Mouse (Mus musculus): ENCODE data around the gene Paip2b.
"Not testable (repeated sequence)": the region's sequence is repeated elsewhere in the genome, so short reads cannot be mapped to it uniquely, and the experiment has no call there.

The Paip2b gene

DNA sequence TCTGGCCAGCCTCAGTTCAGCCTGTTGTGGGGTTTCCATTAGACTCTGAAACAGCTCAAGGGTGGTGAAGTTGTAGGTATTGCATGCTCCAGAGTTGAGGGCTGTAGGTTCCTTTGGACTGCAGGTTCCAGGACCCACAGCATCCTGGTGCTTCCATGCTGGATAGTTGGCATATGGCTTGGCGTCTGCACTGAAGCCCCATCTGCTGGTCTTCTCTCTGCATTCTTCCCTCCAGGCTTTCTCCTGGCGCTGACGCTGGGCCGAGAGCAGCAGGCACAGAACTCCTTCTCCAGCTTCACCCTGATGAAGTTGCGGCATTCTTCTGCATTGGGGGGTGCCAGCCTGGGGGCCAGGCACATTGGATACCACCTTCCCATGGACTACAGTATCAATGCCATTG lies 29.5 kb downstream of the Paip2b start:
- intact Hi-C loops (cut with DNase I) = no loop called here

DNA sequence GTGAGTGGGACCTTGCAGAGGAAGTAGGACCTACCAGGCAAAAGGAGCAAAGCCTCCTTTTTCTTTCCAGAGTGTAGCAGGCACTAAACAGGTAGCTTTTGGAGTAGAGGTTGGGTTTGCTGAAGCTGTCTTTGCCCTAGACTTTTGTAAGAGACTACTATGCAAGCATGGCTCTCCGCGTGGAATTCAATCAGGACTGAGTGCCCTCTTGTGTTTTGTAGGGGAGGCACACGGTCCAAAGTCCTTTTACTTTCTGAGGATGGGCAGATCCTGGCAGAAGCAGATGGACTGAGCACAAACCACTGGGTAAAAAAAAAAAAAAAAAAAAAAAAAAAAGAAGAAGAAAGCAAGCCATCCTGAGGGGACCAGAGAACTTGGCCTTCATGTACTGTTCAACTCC lies 34.9 kb downstream of the Paip2b start:
- intact Hi-C loops (cut with DNase I) = no loop called here

DNA sequence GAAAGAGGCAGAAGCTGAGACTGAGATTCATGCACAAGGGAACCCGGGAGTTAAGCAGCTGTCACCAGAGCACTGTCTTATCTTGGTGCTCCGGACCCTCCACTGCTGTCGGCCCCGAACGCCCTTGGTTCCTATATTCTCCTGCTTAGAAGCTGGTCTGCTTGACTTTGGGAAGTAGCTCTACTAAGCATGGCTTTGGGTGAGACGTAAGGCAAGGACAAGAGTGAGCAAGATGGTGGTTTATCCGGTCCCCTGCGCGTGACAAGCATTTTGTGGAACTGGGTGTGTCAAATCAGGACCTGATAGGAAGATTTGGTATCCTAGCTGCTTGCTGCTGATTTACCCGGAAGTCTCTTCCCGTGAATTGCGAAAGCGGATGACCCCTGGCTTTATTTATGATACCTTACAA lies 36.0 kb downstream of the Paip2b start:
- intact Hi-C loops (cut with DNase I) = no loop called here

DNA sequence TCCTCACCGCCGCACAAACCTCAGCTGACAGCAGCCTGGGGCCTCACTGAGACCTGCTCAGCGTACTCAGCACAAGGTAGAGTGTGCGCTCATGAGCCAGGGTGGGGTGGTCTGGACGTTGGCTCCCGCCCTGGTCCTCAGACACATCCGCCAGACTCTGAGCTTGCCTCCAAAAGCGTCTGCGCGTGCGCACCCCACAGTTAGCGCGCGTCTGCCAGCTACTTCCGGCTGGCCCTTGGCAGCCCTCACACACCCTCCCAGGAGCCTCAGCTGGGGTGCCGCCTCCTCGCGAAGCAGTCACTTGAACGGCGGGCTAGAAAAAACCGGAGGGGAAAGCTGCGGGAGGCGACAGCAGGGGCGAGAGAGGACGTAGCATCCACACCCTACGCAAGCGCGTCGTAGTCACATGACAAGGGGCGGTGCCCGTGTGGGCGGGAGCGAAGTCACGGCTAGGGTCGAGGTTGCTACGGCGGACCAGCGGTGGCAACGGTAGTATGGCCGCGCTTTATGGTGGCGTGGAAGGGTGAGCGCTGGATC lies 36.7 kb downstream of the Paip2b start, which contains the start of gene Nagk:
TSS of gene Nagk (plus strand) at position 223 of the 537 bp plus-strand sequence.
- intact Hi-C loops (cut with DNase I) = no loop called here

- intact Hi-C loops (cut with DNase I) = no loop called here
Measured at GRCm38 (mm10) chr6:83791251-83791890, 40.2 kb downstream of the Paip2b start.

- intact Hi-C loops (cut with DNase I) = not testable (repeated sequence)
Measured at GRCm38 (mm10) chr6:83790533-83790932, 41.0 kb downstream of the Paip2b start.

- intact Hi-C loops (cut with DNase I) = no loop called here
Measured at GRCm38 (mm10) chr6:83788554-83788953, 43.0 kb downstream of the Paip2b start.

DNA sequence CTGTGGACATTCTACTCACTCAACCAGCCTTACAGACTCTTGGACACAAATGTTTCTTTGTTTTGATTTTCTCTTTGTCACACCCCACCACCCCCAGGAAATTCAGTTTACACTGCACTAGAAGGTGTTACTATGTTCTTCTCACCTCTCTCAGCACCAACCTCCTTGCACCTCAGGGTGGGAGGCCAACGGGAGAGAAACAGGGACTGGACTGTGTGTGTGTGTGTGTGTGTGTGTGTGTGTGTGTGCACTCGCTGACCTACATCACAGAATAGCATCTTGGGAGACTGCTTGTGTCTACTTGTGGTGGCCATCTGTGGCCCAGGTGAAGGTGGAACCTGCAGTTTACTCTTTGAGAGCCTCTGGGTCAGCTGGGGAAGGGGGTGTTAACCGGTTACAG lies 45.1 kb downstream of the Paip2b start:
- intact Hi-C loops (cut with DNase I) = no loop called here

- intact Hi-C loops (cut with DNase I) = loop anchor here (1.0 kb wide), 1 partner anchor 22 kb away; no protein-coding TSS in a partner anchor
Measured at GRCm38 (mm10) chr6:83779026-83779425, 52.5 kb downstream of the Paip2b start.

GRCm38 (mm10) chr6:83778306-83778705 lies 53.2 kb downstream of the Paip2b start:
- intact Hi-C loops (cut with DNase I) = no loop called here

DNA sequence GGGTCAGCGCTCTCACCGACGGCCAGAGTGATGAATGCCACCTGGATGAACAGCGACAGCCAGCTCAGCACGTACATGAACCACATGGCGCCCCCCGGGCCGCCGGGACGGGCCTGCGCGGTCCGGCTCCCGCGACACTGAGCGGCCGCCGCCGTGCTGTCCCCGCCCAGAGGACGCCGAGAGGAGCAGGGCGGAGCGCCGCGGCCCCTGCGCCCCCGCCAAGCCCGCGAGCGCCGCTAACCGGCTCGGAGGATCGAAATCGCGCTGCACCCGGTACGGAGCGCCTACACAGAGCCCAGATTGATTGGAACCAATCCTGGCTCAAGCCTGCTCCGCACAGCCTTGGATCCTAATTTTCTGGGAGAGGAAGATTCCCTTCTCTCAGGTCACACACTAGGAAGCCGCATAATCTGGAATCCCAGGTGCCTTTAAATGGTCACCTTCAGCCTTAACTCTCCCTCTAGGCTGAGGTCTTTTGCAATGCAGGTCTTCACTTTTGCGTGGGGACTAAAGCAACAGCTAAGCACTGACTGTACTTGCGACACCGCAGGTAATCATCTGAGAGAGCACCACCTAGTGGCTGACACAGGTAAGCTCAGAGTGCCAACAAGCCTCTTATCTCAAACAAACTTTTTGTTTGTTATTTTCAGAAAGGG lies 55.8 kb downstream of the Paip2b start, which contains the start of gene Tex261:
TSS of gene Tex261 (minus strand) at position 176 of the 656 bp plus-strand sequence.
- intact Hi-C loops (cut with DNase I) = no loop called here

DNA sequence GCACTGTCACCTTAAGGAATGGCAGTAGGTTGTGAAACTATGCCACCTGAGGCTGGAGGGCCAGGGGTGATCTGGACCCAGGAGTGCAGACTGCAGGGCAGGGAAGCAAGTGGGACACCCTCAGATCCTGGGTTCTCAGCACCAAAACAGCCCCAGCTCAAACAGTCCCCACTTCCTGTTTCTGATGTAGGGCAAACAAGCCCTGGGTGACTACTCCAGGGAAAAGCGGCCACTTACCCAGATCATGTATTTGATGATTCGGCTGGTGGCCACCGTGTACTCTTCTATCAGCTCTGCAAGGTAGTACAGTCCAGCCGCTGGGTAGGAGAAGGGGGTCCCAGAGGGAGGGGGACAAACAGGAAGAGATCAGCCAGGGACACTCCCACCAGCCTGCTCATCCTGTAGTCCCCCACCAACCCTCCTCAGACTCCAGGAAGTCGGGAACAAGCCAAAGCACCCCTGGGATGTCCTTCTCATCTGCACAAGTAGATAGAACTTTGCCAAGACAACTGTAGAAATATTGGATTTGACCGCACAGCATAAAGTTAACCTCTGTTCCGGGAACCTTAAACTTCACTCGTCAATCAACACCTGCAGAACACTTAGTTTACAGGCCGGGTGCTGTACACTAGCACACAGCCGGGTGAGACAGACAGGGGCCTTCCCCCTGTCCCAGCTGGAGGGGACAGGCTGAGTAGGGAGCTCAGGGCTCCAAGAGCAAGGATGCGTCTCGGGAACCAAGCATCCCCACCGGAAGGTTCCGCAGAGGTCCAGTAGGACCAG lies 56.6 kb downstream of the Paip2b start:
- intact Hi-C loops (cut with DNase I) = no loop called here

DNA sequence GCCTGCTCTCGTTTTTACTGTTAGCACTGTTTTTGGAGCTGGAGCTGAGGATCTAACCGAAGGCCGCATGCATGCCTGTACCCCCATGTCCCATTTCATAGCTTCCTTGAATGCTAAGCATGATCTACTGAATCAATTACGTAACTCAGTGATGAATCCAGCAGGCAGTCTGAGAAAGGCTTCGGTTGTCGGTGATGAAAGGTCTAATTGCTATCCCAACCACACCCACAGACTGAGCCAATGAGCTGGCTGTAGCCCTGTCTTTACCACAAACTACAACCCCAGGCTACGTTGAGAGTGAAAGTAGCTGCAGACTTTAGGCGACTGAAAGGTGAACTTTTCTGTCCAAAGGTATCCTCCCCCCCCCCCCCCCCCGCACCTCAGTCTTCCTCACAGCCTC lies 57.4 kb downstream of the Paip2b start:
- intact Hi-C loops (cut with DNase I) = no loop called here

GRCm38 (mm10) chr6:83768485-83768884 lies 63.1 kb downstream of the Paip2b start:
- intact Hi-C loops (cut with DNase I) = no loop called here

- intact Hi-C loops (cut with DNase I) = no loop called here
Measured at GRCm38 (mm10) chr6:83766982-83767381, 64.6 kb downstream of the Paip2b start.

- intact Hi-C loops (cut with DNase I) = no loop called here
Measured at GRCm38 (mm10) chr6:83762880-83763431, 68.6 kb downstream of the Paip2b start.

- intact Hi-C loops (cut with DNase I) = no loop called here
Measured at GRCm38 (mm10) chr6:83762344-83762743, 69.2 kb downstream of the Paip2b start, which contains the start of gene Ankrd53. TSS of gene Ankrd53 (plus strand) at chr6:83762644.

DNA sequence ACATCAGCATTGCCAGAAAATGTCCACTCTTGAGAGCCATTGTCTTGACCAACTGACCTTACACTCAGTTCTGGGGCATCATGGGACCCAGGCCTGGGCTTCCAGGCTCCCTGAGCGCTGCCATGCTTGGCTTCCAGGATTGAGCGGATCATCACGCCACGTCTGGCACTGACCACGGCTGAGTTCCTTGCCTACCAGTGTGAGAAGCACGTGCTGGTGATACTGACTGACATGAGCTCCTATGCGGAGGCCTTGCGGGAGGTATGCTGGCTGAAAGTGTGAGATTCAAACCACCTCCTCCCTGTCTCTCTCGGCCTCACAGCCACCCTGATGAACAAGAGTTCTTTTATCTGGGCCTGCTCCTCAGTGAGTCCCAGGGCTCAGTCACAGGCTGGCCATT lies 75.5 kb downstream of the Paip2b start:
- intact Hi-C loops (cut with DNase I) = no loop called here

Measured in adrenal gland (tissue).